Mouse (Mus musculus): ENCODE measurements around the gene Gm49320.
A peak's percentile ranks its signal among the peaks of the same experiment; 100 is the strongest.
"Not testable (repeated sequence)": the region's sequence is repeated elsewhere in the genome, so short reads cannot be mapped to it uniquely, and the experiment has no call there.

Gm49320 gene

DNA sequence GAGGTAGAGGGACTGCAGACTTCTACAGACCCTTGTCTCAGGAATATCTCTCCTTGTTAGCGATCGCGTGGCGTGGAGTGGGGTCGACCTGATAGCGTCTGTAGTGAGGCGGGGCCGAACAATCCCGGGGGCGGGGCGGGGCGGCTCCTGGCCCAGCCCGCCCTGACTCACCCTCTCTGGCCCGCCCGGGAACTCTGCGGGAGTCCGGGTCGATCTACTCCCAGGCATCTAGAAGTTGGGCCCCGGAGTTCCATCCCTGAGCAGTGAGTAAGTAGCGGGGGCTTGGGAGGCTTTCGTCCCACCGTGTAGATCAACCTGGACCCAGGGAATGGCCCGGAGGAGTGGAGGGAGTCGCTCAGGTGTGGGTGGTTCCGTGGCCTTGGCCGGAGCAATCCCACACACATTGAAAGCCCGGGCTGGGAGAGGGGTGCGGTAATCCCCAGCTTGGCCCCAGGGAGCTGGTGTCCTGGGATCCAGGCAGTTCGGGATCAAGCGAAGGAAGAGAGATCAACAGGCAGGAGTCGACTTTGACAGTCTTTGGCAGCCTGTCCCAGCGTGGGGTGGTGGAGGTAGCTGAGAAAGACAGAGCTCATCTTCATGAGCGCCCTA lies 11.8 kb upstream of the Gm49320 start, which contains the start of gene Lrrc8e:
Lrrc8e (plus strand) TSS at position 89 of the 609 bp plus-strand sequence.
- DNase-seq, result peak; percentile 13 to 54

DNA sequence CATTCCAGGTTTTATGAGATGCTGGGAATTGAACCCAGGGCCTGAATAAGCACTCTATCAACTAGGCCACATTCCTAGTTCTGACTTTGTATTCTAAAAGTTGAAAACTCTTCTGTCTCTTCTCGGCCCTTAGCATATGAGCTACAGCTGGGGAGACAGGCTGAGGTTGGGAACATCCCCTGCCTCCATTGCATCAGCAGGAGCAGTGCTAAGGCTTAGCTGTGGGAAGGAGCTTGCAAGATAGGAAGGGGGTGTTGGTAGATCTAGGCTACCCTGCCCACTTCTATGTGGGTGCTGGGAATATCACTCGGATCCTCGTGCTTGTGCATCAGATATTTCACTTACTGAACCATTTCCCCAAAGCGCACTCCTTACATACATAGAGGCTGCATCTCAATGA lies 10.7 kb upstream of the Gm49320 start:
- DNase-seq, result no peak

DNA sequence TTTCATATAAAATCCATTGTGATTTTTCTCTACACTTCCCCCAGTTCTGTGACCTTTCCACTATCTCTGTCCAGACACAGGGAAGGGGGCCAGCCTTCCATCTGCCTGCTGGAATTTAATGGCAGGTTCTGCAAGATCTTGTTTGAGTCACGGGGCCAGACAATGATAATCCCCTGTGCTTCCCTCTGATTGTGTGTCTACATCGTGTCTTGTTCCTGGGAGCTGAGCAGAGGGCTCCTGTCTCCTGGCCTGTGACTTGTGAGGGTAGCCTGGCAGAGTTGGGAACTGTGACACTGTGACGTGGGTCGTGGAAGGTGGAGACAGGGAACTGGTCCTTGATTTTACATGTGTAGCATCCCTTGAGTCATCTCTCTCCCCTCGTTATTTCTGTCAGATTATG lies 8.9 kb upstream of the Gm49320 start:
- no peak for DNase-seq

DNA sequence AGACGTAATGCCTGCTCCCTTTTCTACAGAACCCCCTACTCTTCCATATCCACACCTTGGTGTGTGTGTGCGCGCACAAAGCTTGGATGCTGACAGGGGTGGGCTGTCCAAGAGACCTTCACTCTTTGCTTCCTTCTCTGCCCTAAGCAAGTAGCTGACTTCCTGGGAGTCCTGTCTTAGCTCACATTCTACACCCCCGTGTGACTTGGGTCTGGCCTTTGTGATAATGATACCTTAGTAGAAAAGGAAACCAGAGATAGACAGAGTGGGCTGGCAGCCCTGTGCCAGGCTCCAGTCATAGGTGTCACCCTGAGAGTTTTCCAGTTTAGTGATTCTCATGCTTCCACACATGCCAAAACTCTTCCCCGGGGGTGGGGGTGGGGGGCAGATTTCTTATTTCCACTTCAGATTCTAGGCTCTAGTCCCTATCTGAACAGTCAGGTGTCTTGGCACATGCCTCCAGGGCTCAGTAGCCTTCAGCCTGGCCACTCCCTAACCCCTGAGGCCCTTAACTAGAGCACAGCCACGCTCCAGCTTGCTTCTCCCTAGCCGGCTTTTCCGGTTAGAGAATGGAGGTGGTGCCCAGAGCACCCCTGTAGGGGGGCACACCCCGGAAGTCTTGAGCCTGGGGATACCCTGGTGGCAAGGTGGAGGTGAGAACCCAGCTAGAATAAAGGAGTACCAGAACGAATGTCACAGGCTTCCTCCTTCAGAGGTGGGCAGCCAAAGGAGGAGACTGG lies 7.9 kb upstream of the Gm49320 start:
- no peak for DNase-seq

DNA sequence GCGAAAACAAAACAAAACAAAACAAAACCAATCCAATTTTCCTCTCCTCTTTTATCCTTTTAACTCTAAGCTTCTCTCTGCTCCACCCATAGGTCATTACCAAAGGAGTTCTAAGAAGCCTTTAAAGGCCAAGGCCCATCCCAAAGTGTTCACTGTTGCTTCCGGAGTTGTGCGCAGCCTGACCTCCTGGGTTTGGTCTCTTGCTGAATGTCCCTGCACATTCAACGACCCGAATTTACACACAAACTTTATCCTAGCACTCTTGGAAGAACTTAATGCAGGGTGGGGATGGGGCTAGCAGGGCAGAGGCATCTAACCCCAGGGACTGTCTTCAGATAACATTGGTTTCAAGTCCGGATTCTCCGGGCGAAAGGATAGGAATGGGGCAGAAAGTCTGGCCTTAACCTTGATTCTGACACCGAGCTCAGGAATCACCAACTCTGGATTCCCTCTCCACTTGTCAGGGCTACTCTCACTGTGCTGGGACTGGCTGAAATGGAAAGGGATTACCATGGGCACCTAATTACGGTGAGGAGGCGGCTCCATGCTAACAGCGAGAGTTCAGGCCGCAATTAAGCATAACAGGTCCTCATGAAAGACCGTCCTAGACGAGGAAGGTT lies 741 bp upstream of the Gm49320 start:
- peak; percentile 37 to 50 for DNase-seq

GRCm38 (mm10) chr8:4239193-4239890 lies 677 bp downstream of the Gm49320 start:
- no peak for DNase-seq

- DNase-seq, result no peak
Measured at GRCm38 (mm10) chr8:4245061-4245460, 6.4 kb downstream of the Gm49320 start.

GRCm38 (mm10) chr8:4245737-4246136 lies 7.1 kb downstream of the Gm49320 start:
- DNase-seq, result no peak

DNA sequence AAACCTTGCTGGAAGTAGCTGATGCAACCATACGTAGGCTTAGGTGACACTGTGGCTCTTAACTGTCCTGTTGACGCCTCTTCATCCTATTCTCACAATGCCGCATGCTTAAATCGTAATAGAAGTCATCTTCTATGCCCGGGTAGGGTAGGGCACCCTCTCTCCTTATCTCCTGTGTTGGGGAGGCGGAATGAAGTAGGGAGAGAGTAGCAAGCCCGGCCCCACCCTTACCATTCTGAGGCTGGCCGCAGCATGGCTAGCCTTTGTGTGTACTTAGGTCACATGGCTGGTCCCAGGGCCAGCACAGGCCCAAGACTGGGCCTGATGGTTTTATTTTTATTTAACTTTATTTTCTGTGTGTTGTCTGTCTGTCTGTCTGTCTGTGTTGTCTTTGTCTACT lies 8.6 kb downstream of the Gm49320 start:
- DNase-seq, result no peak

GRCm38 (mm10) chr8:4247951-4248540 lies 9.4 kb downstream of the Gm49320 start, which contains the start of gene Tgfbr3l:
Tgfbr3l (plus strand) TSS chr8:4248214.
- DNase-seq, result no peak

GRCm38 (mm10) chr8:4249213-4249612 lies 10.5 kb downstream of the Gm49320 start:
- peak in 1 of 2 experiments; percentile 30 for DNase-seq

DNA sequence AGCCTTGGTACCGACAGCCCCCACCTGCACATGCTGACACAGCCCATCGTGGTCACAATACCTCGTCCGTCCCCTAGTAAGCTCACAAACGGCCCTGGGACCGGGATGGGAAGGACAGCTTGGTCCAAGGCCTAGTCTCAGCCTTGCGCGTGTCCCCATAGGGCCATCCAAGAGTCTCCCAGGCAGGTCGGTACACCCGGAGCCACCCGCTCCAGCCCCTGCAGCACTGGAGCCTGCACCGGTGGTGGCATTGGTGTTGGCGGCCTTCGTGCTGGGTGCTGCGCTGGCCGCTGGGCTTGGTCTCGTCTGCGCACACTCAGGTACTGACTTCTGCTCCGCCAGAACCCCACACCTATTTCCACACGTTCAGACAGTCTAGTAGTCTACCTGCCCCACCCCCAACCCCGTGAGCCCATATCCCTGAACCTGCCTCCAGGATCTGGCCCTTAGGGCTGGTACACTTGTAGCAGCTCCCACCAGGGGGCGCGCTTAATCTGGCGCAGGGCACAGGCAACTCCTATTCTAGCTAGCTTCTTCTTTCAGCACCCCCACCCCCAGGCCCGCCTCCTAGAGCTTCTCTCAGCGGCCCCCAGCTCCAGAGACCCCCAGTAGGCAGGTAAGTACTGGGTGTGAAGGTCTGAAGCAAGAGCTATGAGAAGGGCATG lies 11.8 kb downstream of the Gm49320 start:
- peak; percentile 83 to 95 for DNase-seq

DNA sequence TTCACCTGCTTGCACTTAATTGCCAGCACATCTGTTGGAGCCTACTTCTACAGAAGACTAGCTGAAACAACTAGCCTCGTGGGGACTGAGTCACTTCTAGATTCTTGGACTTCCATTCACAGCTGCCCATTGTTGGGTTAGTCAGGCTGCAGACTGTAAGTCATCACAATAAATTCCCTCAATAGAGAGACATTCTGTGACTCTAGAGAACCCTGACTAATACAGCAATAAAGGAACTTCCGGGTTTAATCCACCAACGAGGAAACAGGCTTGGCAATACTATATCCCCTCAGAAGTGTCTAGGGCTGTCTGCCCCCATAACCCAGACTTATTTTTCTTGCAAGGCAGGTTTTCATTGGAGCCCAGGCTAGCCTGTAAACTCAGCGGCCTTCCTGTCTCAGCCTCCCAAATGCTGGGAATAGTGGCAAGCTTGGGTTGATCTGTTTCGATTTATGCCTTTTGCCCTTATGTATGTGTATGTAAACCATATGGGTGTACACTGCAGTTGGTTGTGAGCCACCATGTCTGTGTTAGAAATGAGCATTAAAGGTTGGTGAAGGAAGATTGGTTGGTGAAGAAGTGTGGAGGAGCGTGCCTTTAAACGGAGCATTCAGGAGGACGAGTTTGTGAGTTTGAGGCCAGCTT lies 13.6 kb downstream of the Gm49320 start:
- DNase-seq, result no peak

DNA sequence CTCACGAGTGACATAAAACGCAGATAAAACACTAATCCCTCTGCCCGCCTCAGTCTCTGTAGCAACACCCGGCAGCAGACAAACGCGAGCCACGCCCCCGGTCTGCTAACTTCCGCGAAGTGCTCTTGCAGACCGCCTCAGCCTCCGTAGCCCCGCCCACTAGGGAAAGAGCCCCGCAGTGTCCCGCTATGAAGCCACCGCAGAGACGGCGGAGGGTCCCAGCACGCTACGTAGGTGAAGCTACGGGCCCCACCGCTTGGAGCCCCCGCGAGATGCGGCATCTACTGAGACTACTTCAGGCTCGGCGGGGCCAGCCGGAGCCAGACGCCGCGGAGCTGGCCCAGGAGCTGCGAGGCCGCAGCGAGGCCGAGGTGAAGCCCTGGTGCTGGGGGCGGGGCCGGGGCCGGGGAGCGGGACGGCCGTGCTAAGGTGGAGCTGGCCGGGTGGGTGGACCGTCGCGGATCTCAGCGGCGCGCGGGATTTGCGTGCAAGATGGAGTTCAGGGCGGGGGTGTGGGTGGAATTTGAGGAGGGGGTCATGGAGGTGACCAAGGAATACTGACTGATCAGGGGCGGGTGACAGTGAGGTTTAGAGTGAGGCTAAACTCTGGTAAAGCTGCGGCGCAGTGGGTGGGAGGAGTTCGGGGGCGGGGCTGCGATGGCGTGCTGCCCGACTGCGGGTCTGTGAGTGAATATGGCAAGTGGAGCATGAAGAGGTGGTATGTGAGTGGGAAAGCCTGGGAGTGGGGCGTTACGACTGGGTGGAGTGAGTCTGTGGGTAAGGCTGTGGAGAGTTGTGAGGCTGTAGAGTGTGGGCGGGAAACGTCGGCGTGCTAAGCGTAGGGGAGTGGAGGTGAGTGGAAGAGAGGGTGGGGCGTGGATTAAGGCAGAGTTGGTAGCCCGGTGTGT lies 14.5 kb downstream of the Gm49320 start, which contains the start of gene Snapc2:
Snapc2 (plus strand) TSS at position 147 of the 908 bp plus-strand sequence.
- DNase-seq, result peak; percentile 97 to 99

- peak; percentile 86 to 89 for DNase-seq
Measured at GRCm38 (mm10) chr8:4254001-4254400, 15.3 kb downstream of the Gm49320 start.

GRCm38 (mm10) chr8:4255471-4255870 lies 16.8 kb downstream of the Gm49320 start:
- not testable (repeated sequence) for DNase-seq

GRCm38 (mm10) chr8:4256911-4257310 lies 18.2 kb downstream of the Gm49320 start:
- no peak for DNase-seq

DNA sequence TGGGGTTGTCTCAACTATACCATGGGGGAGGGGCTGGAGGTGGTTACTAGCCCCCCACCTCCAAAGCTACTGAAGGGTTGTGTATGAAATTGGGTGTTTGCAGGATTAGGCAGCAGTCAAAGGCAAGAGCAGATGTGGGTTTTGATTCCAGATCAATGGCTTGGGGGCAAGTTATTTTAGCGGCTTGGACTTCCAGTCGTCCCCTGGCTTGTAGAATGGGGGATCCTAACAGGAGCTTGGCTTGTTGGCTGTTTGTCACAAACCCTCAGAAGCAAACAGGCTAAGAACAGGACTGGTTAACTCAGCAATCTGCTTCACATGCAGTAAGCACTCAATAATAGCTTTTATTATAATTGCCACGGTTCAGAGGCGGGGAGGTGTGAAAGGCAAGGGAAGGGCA lies 18.7 kb downstream of the Gm49320 start:
- no peak for DNase-seq

- peak; percentile 50 to 81 for DNase-seq
Measured at GRCm38 (mm10) chr8:4258233-4258632, 19.6 kb downstream of the Gm49320 start.

DNA sequence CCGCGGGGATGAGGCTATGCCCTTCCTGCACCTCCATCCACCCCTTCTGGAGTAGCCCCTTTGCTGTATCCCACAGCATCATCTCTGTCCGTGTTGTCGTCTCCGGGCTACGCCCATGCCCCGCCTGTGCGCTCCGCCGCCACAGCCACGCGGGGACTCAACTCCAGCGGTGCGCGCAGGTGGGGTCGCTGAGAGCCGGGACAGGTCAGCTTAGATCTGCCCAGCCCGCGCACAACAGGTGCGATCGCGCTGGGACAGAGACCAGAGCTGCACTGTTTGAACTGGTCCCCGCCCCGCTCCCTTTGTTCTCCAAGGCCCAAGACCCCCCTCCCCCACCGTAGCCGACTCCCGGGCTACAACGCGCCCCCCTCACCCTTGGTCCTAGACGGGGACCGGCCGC lies 20.0 kb downstream of the Gm49320 start:
- DNase-seq, result peak in 1 of 2 experiments; percentile 49
